Mouse (Mus musculus) CH12.LX (cell line): ENCODE data around the gene Tep1.

Experiments used
- CTCF ChIP-seq, 2 experiments: IDR thresholded peaks in 1 of 2; conservative IDR thresholded peaks in 1 of 2; 2 replicates each; pipeline ENCODE4 v1.5.1; 2011 to 2012; ENCODE audit warnings: low read depth in 2 of 2, low read length in 2 of 2, improper control_type of control experiment in 1 of 2, inconsistent platforms in 1 of 2, mild to moderate bottlenecking in 1 of 2, moderate library complexity in 1 of 2
- ELF1 ChIP-seq: IDR thresholded peaks from 2 replicates; pipeline ENCODE4 v1.6.1; 2014; ENCODE audit warnings: low read depth, mild to moderate bottlenecking, inconsistent platforms, low read length, improper control_type of control experiment
- ETS1 ChIP-seq: conservative IDR thresholded peaks from 2 replicates; pipeline ENCODE4 v1.6.1; 2012; ENCODE audit warnings: low read depth, mild to moderate bottlenecking, inconsistent platforms, low read length, improper control_type of control experiment, moderate library complexity
- JUND ChIP-seq: conservative IDR thresholded peaks from 2 replicates; pipeline ENCODE4 v1.6.1; 2011; ENCODE audit warnings: low read depth, low read length, improper control_type of control experiment
- NRF1 ChIP-seq: IDR thresholded peaks from 2 replicates; pipeline ENCODE4 v1.6.1; 2014; ENCODE audit warnings: low read depth, mild to moderate bottlenecking, inconsistent platforms, low read length, improper control_type of control experiment, moderate library complexity
- POLR2A ChIP-seq: IDR thresholded peaks from 2 replicates; pipeline ENCODE4 v1.6.1; 2011; ENCODE audit warnings: low read depth, mild to moderate bottlenecking, improper control_type of control experiment, low read length
- SMC3 ChIP-seq: IDR thresholded peaks from 2 replicates; pipeline ENCODE4 v1.6.1; 2011; ENCODE audit warnings: low read depth, low read length, improper control_type of control experiment
- TCF12 ChIP-seq: IDR thresholded peaks from 2 replicates; pipeline ENCODE4 v1.6.1; 2014; ENCODE audit warnings: low read depth, mild to moderate bottlenecking, inconsistent platforms, low read length, improper control_type of control experiment
- ZC3H11A ChIP-seq: IDR thresholded peaks from 2 replicates; pipeline ENCODE4 v1.6.1; 2012; ENCODE audit warnings: low read depth, mild to moderate bottlenecking, inconsistent platforms, low read length, improper control_type of control experiment

GRCm38 (mm10) chr14:50866966-50867365 lies 3.4 kb downstream of the Tep1 start:
- TF ChIP-seq TCF12 (no peak), ELF1 (no peak), CTCF (conservative IDR thresholded peaks at IDR 0.05 in 1 of 2, IDR thresholded peaks at IDR 0.05 in 1 of 2; ENCODE audit: low read depth in 2 of 2, low read length in 2 of 2) (no peak), ETS1 (no peak), JUND (no peak), POLR2A (no peak), SMC3 (no peak), ZC3H11A (no peak), NRF1 (no peak)
